Mouse (Mus musculus) v-Abl transformed pro-B cells (cell line): ENCODE data around the gene Lct.
"Not testable (repeated sequence)": the region's sequence is repeated elsewhere in the genome, so short reads cannot be mapped to it uniquely, and the experiment has no call there.

ENCODE experiments used
- in situ Hi-C, 2 experiments: fragments of 400-800 bp; cut with MboI; formaldehyde crosslinking; loops; one replicate each; pipeline ENCODE4 v1.15.1; 2025; ENCODE audit not compliant: unreplicated experiment in 2 of 2

Lct gene

GRCm38 (mm10) chr1:128328218-128328617 is at the start of gene Lct:
Lct (minus strand) TSS chr1:128328318.
- in situ Hi-C loops = no loop called here

GRCm38 (mm10) chr1:128376841-128377240 is 48.7 kb upstream of the Lct start:
- in situ Hi-C loops = loop anchor here in 1 of 2 experiments (10.0 kb wide), 1 partner anchor 138 kb away; no protein-coding TSS in a partner anchor

GRCm38 (mm10) chr1:128372143-128372860 is 44.2 kb upstream of the Lct start:
- in situ Hi-C loops = loop anchor here (5.0 to 10.0 kb wide), 3 partner anchors 142 to 450 kb away; partner anchors contain the start of gene Cxcr4 (in 1 of the 2)

GRCm38 (mm10) chr1:128368732-128369441 is 40.8 kb upstream of the Lct start:
- in situ Hi-C loops = loop anchor here (5.0 to 10.0 kb wide), 6 partner anchors 218 to 878 kb away; no protein-coding TSS in a partner anchor

GRCm38 (mm10) chr1:128360601-128361000 is 32.5 kb upstream of the Lct start:
- in situ Hi-C loops = loop anchor here in 1 of 2 experiments (10.0 kb wide), 2 partner anchors 724 to 884 kb away; no protein-coding TSS in a partner anchor

GRCm38 (mm10) chr1:128359554-128360376 is 31.6 kb upstream of the Lct start, which contains the start of gene Mcm6:
Mcm6 (minus strand) TSS chr1:128359664.
- in situ Hi-C loops = loop anchor here in 1 of 2 experiments (10.0 kb wide), 2 partner anchors 725 to 885 kb away; no protein-coding TSS in a partner anchor

GRCm38 (mm10) chr1:128358916-128359553 is 30.9 kb upstream of the Lct start:
- in situ Hi-C loops = no loop called here

GRCm38 (mm10) chr1:128358276-128358675 is 30.2 kb upstream of the Lct start:
- in situ Hi-C loops = no loop called here

GRCm38 (mm10) chr1:128357452-128357851 is 29.3 kb upstream of the Lct start:
- in situ Hi-C loops = no loop called here

GRCm38 (mm10) chr1:128353092-128353491 is 25.0 kb upstream of the Lct start:
- in situ Hi-C loops = no loop called here

- in situ Hi-C loops = no loop called here
Measured at GRCm38 (mm10) chr1:128344232-128344631, 16.1 kb upstream of the Lct start.

GRCm38 (mm10) chr1:128337708-128338320 is 9.7 kb upstream of the Lct start:
- in situ Hi-C loops = no loop called here

GRCm38 (mm10) chr1:128330313-128330712 is 2.2 kb upstream of the Lct start:
- in situ Hi-C loops = no loop called here

- in situ Hi-C loops = no loop called here
Measured at GRCm38 (mm10) chr1:128327165-128327564, 953 bp downstream of the Lct start.

GRCm38 (mm10) chr1:128324776-128325175 is 3.3 kb downstream of the Lct start:
- in situ Hi-C loops = no loop called here

- in situ Hi-C loops = no loop called here
Measured at GRCm38 (mm10) chr1:128323026-128323643, 5.0 kb downstream of the Lct start.

GRCm38 (mm10) chr1:128319266-128319665 is 8.9 kb downstream of the Lct start:
- in situ Hi-C loops = not testable (repeated sequence)

- in situ Hi-C loops = no loop called here
Measured at GRCm38 (mm10) chr1:128314665-128315064, 13.5 kb downstream of the Lct start.

- in situ Hi-C loops = no loop called here
Measured at GRCm38 (mm10) chr1:128309043-128309442, 19.1 kb downstream of the Lct start.
